Mouse (Mus musculus) liver (tissue): ENCODE measurements around the gene Gli1.
"Not testable (repeated sequence)": the region's sequence is repeated elsewhere in the genome, so short reads cannot be mapped to it uniquely, and the experiment has no call there.

ENCODE experiments used
- DNase-seq: peaks from one replicate; pipeline ENCODE4 v3.0.0-alpha.2; 2020; ENCODE audit warnings: mixed read lengths

The Gli1 gene

DNA sequence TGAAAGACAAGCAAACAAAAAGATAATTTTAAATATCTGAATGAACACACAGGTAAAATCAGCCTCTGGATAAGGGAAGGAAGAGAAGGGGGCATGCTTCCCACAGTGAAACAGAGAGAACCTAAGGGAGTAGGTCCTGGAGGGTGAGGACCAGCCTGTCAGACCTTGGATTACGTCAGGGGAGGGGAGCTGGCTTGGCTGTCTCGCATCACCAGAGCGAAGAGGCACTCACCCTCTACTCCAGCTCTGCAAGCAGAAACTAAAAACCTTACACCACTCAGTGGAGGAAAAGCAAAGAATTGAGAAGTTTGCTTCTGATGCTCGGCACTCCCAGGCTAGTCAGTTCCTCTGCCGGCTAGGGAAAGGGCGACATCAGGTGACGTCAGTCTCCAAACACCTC is 21.8 kb downstream of the Gli1 start:
- no peak for DNase-seq

GRCm38 (mm10) chr10:127318009-127318408 is 23.8 kb downstream of the Gli1 start:
- DNase-seq = no peak

DNA sequence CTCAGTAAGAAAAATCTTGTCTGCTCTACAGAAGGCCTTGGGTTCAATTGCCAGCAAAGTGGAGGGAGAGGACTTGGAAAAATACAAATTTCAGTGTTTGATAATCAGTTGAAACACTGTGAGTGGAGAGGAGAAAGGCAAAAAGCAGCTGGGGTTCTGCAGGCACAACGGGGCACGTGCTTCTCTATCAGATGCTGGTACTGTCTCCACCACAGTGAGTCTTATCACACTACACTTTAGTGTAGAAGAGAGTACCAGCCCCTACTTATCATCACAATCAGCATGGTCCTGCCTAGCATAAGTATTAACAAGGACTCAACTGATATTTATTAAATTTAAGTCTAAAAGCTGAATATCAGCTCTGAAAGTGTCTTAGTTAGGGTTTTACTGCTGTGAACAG is 24.5 kb downstream of the Gli1 start:
- peak; percentile 43 for DNase-seq

- not testable (repeated sequence) for DNase-seq
Measured at GRCm38 (mm10) chr10:127314950-127315349, 26.8 kb downstream of the Gli1 start.

DNA sequence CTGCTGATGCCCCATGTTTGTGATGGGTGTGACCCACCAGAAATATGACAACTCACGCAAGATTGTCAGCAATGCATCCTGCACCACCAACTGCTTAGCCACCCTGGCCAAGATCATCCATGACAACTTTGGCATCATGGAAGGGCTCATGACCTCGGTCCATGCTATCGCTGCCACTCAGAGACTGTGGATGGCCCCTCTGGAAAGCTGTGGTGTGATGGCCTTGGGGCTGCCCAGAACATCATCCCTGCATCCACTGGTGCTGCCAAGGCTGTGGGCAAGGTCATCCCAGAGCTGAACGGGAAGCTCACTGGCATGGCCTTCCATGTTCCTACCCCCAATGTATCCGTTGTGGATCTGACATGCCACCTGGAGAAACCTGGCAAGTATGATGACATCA is 28.3 kb downstream of the Gli1 start:
- not testable (repeated sequence) for DNase-seq

GRCm38 (mm10) chr10:127312858-127313257 is 28.9 kb downstream of the Gli1 start:
- DNase-seq = no peak

GRCm38 (mm10) chr10:127312356-127312676 is 29.5 kb downstream of the Gli1 start:
- DNase-seq = peak; percentile 85

DNA sequence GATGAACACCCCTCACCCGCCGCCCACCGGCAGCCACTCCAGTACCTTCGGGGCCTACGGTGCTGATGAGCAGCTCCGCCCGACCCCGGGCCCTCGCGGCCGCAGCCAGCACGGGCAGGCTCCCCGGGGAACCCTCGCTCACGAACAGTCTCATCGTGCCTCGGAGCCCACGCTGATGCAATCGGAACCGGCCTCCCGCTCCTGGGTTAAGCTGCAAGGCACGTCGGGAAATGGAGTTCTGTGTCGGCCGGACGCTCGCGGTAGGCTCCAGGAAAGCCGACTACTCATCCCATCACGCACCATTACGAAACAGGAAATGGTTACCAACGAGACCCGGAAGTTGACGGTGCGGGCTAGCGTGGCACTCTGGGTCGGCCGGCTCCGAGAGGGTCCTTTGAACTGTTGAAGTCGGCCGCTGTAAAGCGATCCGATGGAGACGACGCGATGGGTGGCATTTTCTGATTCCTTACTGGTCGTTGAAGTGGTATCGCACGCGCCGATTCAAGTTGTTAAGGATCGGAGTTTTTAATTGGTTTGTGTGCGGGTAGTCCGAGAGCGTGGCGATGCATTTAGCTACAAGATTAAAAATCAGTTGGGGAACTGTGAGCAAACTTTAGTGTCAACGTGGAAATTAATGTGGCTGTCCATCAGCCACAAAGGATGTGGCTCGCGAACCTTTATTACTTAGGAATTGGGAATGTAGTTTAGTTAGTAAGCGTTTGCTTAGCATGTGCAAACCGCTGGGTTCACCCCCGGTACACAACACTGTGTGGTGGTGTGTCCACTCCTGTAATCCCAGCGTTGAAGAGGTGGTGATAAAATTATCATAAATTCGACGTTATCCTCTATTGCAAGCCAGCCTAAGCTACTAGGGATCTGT is 30.1 kb downstream of the Gli1 start, which contains the start of gene Mars:
Gene Mars, minus strand, starts transcription at position 311 of the 880 bp plus-strand sequence.
- peak; percentile 93 for DNase-seq

- DNase-seq = peak; percentile 56
Measured at GRCm38 (mm10) chr10:127310523-127311475, 31.0 kb downstream of the Gli1 start.

- DNase-seq = not testable (repeated sequence)
Measured at GRCm38 (mm10) chr10:127309167-127309566, 32.6 kb downstream of the Gli1 start.

DNA sequence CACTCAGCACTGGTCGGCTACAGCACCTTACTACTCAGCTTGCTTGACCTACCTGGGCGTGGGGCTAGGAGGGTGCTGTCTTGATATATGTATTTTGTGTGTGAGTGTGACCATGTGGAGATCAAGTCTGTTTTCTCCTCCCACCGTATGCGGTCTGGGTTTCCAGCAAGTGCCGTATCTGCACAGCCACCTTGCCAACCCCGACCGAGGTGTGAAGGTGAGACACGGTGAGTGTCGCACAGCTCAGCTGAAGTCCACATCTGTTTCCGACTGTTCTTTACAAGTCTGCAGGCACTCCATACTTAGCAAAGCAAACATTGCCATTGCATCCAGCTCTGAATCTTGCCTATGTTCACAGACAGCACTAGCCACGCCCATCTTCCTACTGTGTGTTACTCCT is 38.6 kb downstream of the Gli1 start:
- no peak for DNase-seq

GRCm38 (mm10) chr10:127300361-127300760 is 41.4 kb downstream of the Gli1 start:
- no peak for DNase-seq

- DNase-seq = no peak
Measured at GRCm38 (mm10) chr10:127297015-127297871, 44.5 kb downstream of the Gli1 start.

GRCm38 (mm10) chr10:127295986-127296794 is 45.6 kb downstream of the Gli1 start:
- DNase-seq = no peak

GRCm38 (mm10) chr10:127294895-127295510 is 46.8 kb downstream of the Gli1 start:
- no peak for DNase-seq

GRCm38 (mm10) chr10:127293590-127294113 is 48.1 kb downstream of the Gli1 start:
- no peak for DNase-seq

DNA sequence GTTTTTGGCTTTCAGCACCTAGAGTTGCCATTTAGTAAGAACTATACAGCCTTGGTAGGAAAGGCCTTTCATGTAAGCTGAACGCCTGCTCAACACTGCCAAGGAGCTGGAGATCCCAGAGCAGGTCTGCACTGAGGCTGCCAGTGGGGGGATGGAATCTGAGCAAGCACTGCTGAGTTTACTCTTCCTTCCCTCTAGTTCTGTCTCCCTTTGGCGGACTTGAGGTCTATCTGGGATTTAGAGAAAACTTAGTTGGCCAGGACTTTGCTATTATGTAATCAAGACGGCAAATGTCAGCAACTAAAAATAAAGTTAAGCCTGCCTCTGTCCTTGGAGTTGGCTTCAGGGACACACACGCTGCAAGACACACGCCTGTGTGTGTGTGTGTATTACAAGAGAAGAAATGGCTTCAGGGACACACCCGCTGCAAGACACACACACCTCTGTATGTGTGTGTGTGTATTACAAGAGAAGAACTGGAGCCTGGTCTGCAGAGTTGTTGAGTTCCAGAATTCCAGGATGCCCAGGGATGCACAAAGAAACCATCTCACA is 48.7 kb downstream of the Gli1 start:
- no peak for DNase-seq

DNA sequence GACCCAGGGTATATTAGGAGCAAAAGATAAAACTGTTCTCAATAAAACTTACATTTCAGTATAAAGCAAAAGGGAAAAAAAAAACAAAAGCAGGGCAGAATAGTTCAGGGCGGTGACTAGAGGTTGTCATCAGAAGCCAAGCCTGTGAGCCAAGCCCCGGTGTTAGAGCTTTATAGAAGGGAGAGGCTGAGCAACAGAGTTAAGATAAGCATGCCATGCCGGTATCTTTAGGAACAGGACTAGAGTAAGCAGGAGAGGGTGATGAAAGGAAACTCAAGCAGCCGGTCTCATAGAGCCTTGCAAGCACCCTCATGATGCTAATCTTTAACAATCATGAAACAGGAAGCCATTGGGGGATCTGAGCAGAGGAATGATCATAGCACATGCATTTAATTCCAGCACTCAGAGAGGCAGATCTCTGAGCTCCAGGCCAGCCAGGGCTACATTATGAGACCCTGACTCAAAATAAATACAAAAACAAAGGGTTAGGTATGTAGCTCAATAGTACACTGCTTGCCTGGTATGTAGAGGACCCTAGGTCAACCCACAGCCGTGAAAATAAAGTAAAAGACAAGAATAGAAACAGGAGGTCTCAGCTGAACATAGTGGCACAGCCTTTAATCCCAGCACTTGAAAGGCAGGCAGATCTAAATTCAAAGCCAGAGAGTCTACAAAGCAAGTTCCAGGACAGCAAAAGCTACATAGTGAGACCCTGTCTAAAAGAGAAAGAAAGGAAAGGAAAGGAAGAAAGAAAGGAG is 49.7 kb downstream of the Gli1 start:
- DNase-seq = peak; percentile 81

DNA sequence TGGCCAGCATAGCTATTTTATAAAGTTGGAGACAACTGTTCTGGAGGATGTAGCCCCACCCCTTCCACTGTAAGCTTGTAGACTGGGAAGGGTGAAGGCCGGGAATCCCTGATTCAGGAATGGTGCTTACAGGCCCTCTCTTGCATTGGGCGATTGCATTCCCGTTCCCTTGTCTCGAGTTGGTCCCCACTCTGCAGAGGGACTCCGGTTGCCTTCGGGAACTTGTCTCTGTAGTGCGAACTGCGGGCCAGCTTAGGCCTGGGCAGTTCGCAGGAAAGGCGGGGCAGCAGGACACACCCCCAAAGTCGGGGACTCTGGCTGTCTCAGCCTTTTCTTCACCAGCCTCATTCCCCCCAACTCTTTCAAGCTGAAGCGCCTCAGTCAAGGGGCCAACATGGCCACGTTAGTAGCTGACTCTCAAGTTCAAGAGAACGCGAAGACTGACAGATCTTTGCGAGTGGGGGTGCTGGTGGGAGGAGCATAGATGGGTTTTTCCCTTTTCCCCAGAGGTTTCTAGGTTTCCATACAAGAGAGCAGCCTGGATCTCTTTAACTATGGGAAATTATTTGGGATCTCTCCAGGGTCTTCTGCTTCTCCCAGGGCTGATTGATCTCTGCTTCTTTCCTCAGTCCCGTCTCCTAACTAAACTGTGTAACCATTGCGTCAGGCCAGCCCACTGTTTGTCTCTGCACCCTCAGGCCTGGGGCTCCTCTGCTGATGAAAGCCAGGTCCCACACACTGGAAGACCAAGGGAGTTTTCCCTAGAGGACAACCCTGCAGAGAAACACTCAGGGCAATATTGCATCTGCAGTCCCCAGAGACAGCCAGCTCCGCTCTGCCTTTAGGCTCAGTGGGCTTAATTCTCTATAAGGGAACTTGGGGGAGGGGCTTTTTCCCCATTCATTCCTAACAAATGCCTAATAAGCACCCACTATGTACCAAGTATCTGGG is 50.6 kb downstream of the Gli1 start:
- peak; percentile 82 for DNase-seq
